Mouse (Mus musculus) forebrain, embryonic 16.5 days (tissue): Measurements from ENCODE around the gene Tmtc1. TPM values are rescaled to one million over a fixed set of nuclear protein-coding genes. Genes with fewer than 3 reads are reported as not detected.

Experiments
- ATAC-seq: fragments of 200-750 bp; cut with Nextera tagmentation; 2 replicates; pipeline ENCODE4 v1.8.0; 2017; ENCODE audit warnings: mild to moderate bottlenecking, moderate library complexity
- H3K27ac ChIP-seq: fragments of 300-500 bp; sonication (generic); 2 replicates; pipeline ENCODE4 v1.5.1; 2014; ENCODE audit warnings: low read length, control low read depth
- H3K27me3 ChIP-seq: fragments of 300-500 bp; sonication (generic); replicated peaks from 2 replicates; pipeline ENCODE4 v1.6.1; 2014; ENCODE audit warnings: low read length; ENCODE audit not compliant: control insufficient read depth, insufficient read depth
- H3K36me3 ChIP-seq: fragments of 300-500 bp; sonication (generic); 2 replicates; pipeline ENCODE4 v1.6.1; 2014; ENCODE audit not compliant: control insufficient read depth, insufficient read depth
- H3K4me1 ChIP-seq: fragments of 300-500 bp; sonication (generic); replicated peaks from 2 replicates; pipeline ENCODE4 v1.6.1; 2014; ENCODE audit warnings: low read length; ENCODE audit not compliant: control insufficient read depth, insufficient read depth
- H3K4me2 ChIP-seq: fragments of 300-500 bp; sonication (generic); 2 replicates; pipeline ENCODE4 v1.6.1; 2014; ENCODE audit warnings: mild to moderate bottlenecking, low read length, control low read depth
- H3K4me3 ChIP-seq: fragments of 300-500 bp; sonication (generic); replicated peaks from 2 replicates; pipeline ENCODE4 v1.5.1; 2014; ENCODE audit warnings: mild to moderate bottlenecking, low read length, control low read depth
- H3K9ac ChIP-seq: fragments of 300-500 bp; sonication (generic); replicated peaks from 2 replicates; pipeline ENCODE4 v1.6.1; 2014; ENCODE audit warnings: low read depth, low read length, control low read depth
- H3K9me3 ChIP-seq: fragments of 300-500 bp; sonication (generic); 2 replicates; pipeline ENCODE4 v1.6.1; 2016; ENCODE audit warnings: low read length; ENCODE audit not compliant: control insufficient read depth
- WGBS: fragments of 180-500 bp; shearing (Covaris S2); extraction: QIAGEN DNeasy Blood & Tissue Kit; methylation state at CpG from one replicate; pipeline ENCODE4 v1.1.7; 2014; 5-methylcytosine and 5-hydroxymethylcytosine counted together
- polyA plus RNA-seq: library from polyadenylated mRNA; unstranded; fragments of >200 nt; fragmentation: Nextera tagmentation; extraction: Ambion mirVana; gene quantifications from 2 replicates; pipeline ENCODE4 v1.2.1, GENCODE M21; 2015

Tmtc1 gene
- polyA plus RNA-seq, 1 experiment from 2014 or later, result 3.9 TPM

DNA sequence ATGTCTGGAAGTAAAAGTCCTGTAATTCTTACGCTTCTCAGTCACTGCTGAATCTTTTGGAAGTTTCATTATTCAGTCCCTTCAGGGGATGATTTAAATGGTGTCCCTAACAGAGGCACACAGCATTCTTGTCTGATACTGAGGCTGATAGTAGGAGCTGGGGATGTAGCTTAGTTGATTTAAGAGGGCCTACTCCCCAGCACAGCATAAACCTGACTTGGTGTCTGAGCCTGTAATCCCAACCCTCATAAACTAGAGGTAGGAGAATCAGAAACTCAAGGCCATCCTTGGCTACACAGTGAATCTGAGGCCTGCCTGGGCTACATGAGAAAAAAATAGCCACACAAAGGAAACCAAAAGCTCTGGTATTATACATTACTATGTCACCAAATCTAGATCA lies 77.6 kb downstream of the Tmtc1 start:
- ATAC-seq, result no peak
- H3K4me2 ChIP-seq, result no peak overlapping the region
- WGBS, result 90% methylated on average over 1 of the region's 1 CpGs
- no peak overlapping the region for H3K9ac ChIP-seq
- no peaks in the 10 kb centered on the region for H3K36me3 ChIP-seq
- no peaks in the 10 kb centered on the region for H3K9me3 ChIP-seq
- H3K4me3 ChIP-seq, result no peak overlapping the region
- no peak overlapping the region for H3K27ac ChIP-seq
- no peaks in the 10 kb centered on the region for H3K27me3 ChIP-seq
- no peaks in the 10 kb centered on the region for H3K4me1 ChIP-seq

DNA sequence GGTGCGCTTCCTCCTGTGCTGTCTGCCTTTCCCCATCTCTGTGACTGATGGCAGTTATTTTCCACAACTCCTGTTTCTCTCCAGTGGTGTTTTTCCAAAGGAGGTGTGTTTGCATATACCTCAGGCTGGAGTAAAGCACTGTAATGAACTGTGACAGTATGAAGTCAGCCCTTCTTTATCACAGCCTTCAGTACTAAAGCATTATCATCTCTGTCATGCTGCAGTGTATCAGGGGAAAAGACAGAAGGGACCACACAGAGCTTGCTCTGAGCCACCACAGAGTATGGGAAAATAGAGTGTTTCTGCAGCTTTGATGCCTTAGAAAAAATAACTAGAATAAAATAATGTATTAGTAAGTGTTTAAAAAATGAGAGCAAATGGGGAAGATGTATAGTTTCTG lies 81.0 kb downstream of the Tmtc1 start:
- Histone ChIP-seq H3K27ac (no peak overlapping the region), H3K27me3 (no peaks in the 10 kb centered on the region), H3K36me3 (no peaks in the 10 kb centered on the region), H3K4me2 (no peak overlapping the region), H3K4me3 (no peak overlapping the region), H3K9ac (no peak overlapping the region), H3K4me1 (peaks cover 3% of the 10 kb centered on the region), H3K9me3 (no peaks in the 10 kb centered on the region)
- WGBS, result 82% methylated on average over 1 of the region's 1 CpGs
- ATAC-seq, result no peak

DNA sequence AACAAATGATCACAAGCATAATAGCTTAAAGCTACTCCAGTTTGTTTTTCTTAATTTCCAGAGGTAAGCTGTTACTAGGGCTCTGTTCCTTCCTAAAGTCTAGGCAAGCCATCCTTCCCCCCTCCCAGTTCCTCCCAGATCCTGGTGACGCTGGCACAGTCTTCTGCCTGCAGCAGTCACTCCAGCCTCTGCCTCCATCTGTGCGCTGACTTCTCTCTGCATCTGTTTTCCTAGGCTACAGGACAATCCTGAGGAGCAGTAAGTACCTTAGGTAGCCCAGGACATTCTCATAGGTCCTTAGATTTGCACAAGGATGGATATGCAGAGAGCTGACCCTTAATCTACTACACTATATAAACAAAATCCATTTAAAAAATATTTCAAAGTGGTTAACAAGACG lies 81.7 kb downstream of the Tmtc1 start:
- Histone ChIP-seq H3K9ac (no peak overlapping the region), H3K4me2 (no peak overlapping the region), H3K27ac (no peak overlapping the region), H3K27me3 (no peaks in the 10 kb centered on the region), H3K4me3 (no peak overlapping the region), H3K9me3 (no peaks in the 10 kb centered on the region), H3K4me1 (peaks cover 3% of the 10 kb centered on the region), H3K36me3 (no peaks in the 10 kb centered on the region)
- 54% methylated on average over 3 of the region's 3 CpGs for WGBS
- no peak for ATAC-seq

DNA sequence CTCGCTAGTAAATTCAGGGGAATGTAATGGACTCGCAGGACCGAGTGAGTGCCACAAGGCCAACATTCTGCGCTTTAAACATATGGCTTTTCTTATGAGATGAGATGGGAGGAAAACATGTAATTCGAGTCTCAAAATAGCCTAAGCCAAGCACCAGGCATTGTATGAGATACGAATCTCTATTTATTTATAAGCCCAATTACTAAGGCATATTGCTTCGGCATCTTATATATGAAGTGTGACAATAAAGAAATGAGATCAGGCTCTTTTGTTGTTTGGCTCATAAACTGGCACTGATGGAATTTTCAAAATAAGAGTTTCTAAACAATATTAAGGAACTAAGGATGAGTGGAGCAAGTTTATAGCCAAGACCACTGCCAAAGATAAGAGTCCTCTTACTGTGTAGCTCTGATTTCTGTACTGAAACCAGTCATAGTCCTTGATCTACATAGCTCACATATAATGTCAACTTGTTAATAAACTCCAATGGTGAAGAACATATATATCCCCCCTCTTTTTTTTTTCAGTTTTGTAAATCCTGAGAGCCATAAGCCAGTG lies 84.8 kb downstream of the Tmtc1 start:
- no peak overlapping the region for H3K27ac ChIP-seq
- 0 out of 2 replicates have a peak overlapping the region, but pooled peaks have one; percentile 20 for H3K4me2 ChIP-seq
- no peak overlapping the region for H3K4me3 ChIP-seq
- ATAC-seq, result no peak
- peaks cover 3% of the 10 kb centered on the region for H3K4me1 ChIP-seq
- H3K27me3 ChIP-seq, result no peaks in the 10 kb centered on the region
- H3K36me3 ChIP-seq, result no peaks in the 10 kb centered on the region
- 0 out of 2 replicates have a peak, but pooled peaks cover under 1% of the 10 kb centered on the region for H3K9me3 ChIP-seq
- WGBS, result 43% methylated on average over 7 of the region's 7 CpGs
- H3K9ac ChIP-seq, result no peak overlapping the region

DNA sequence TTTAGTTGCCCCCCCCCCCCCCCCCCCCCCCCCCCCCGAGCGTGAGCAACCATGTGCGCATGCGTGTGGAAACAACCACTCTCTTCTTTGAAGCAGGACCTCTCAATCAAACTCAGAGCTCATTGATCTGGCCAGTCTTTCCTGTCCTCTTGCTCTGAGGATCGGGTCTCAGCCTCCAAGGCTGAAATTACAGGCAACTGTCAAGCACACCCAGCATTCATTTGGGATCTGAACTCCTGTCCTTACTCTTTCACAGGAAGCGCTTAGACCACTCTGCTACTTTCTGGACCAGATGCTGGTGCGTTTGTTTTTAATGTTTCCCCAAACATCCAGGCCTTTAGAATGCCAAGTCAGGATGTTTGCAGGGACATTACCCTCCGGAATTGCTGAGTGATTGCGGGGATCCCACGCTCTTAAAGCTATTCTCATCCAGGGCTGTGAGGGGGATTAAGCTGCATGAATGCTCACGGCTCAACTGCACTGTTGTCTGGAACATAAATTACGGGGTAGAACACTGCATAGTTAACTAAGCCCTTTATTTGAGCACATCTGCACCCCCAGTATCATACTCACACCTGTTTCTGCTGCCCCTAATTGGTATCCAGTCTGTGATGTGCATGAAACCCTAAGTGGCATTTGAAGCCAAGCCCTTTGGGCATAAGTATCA lies 85.5 kb downstream of the Tmtc1 start:
- Histone ChIP-seq H3K36me3 (no peaks in the 10 kb centered on the region), H3K27me3 (no peaks in the 10 kb centered on the region), H3K4me2 (peak overlapping the region; percentile 20), H3K27ac (no peak overlapping the region), H3K9ac (peak overlapping the region; percentile 18; the same call in 1 of the 2 replicates), H3K9me3 (0 out of 2 replicates have a peak, but pooled peaks cover 2% of the 10 kb centered on the region), H3K4me1 (peaks cover 3% of the 10 kb centered on the region), H3K4me3 (peak overlapping the region; percentile 2; the same call in 1 of the 2 replicates)
- WGBS, result 6% methylated on average over 8 of the region's 12 CpGs
- peak; percentile 51 for ATAC-seq

DNA sequence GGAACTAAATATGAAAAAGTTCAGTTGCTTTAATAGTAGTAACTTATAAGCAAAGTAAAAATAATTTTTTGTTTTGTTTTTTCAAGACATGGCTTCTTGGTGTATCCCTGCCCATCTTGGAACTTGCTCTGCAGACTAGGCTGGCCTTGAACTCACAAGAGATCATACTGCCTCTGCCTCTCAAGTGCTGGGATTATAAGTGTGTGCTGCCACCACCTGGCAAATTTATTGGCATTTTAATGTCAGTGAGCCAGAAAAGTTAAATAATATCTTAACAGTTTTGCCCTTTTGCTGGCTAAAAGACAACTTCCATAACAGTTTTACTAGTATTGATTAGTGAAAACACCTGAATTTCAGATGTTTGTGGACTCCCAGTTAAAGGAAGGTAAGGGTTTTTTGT lies 88.0 kb downstream of the Tmtc1 start:
- Histone ChIP-seq H3K9me3 (0 out of 2 replicates have a peak, but pooled peaks cover 2% of the 10 kb centered on the region), H3K9ac (no peak overlapping the region), H3K36me3 (no peaks in the 10 kb centered on the region), H3K4me3 (no peak overlapping the region), H3K27me3 (no peaks in the 10 kb centered on the region), H3K4me1 (peaks cover 3% of the 10 kb centered on the region), H3K4me2 (no peak overlapping the region), H3K27ac (no peak overlapping the region)
- ATAC-seq, result no peak

DNA sequence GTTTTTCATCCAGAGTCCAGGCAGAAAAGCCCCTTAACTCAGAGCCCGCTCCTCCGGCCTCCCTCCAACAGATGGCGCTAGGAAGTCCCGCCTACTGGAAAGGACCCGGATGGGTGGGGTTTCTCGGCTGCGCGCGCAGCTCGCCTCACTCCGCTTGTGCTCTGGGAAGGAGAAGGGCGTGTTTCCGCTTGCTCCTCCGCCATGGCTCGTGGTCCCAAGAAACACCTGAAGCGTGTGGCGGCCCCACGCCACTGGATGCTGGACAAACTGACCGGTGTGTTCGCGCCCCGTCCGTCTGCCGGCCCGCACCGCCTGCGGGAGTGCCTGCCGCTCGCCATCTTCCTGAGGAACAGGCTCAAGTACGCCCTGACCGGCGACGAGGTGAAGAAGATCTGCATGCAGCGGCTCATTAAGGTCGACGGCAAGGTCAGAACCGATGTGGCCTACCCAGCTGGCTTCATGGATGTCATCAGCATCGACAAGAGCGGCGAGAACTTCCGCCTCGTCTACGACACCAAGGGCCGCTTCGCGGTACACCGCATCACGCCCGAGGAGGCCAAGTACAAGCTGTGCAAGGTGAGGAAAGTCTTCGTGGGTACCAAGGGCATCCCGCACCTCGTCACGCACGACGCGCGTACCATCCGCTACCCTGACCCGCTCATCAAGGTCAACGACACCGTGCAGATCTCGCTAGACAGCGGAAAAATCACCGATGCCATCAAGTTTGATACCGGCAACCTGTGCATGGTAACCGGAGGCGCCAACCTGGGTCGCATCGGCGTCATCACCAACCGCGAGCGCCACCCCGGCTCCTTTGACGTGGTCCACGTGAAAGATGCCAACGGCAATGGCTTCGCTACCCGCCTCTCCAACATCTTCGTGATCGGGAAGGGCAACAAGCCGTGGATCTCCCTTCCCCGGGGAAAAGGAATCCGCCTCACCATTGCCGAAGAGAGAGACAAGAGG lies 89.4 kb downstream of the Tmtc1 start:
- peak overlapping the region; percentile 45 for H3K4me3 ChIP-seq
- ATAC-seq, result peak; percentile 85
- H3K4me2 ChIP-seq, result peak overlapping the region; percentile 48
- H3K36me3 ChIP-seq, result no peaks in the 10 kb centered on the region
- no peaks in the 10 kb centered on the region for H3K27me3 ChIP-seq
- 0 out of 2 replicates have a peak, but pooled peaks cover 2% of the 10 kb centered on the region for H3K9me3 ChIP-seq
- 43% methylated on average over 85 of the region's 85 CpGs for WGBS
- H3K4me1 ChIP-seq, result peaks cover 3% of the 10 kb centered on the region
- peak overlapping the region; percentile 45 for H3K9ac ChIP-seq
- no peak overlapping the region for H3K27ac ChIP-seq

DNA sequence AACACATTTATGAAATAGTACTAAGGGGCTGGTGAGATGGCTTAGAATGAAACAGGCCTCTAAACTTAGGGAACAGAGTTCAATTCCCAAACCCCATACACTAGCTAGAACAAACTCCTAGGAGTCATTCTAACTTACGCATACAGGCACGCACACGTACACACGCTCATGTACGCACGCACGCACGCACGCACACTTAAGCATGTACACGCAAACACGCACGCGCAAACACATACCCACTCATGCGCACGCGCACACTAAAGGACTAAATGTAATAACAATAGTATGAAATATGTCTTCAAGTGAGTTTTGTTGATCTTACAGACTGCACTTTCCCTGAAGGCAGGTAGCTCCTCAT lies 90.1 kb downstream of the Tmtc1 start:
- Histone ChIP-seq H3K4me1 (peaks cover 3% of the 10 kb centered on the region), H3K4me3 (no peak overlapping the region; the same call in 1 of the 2 replicates), H3K27ac (no peak overlapping the region), H3K9ac (no peak overlapping the region), H3K4me2 (peak overlapping the region; percentile 48; the same call in 1 of the 2 replicates), H3K9me3 (0 out of 2 replicates have a peak, but pooled peaks cover 2% of the 10 kb centered on the region), H3K36me3 (no peaks in the 10 kb centered on the region), H3K27me3 (no peaks in the 10 kb centered on the region)
- WGBS, result 87% methylated on average over 16 of the region's 16 CpGs
- ATAC-seq, result peak; percentile 24

DNA sequence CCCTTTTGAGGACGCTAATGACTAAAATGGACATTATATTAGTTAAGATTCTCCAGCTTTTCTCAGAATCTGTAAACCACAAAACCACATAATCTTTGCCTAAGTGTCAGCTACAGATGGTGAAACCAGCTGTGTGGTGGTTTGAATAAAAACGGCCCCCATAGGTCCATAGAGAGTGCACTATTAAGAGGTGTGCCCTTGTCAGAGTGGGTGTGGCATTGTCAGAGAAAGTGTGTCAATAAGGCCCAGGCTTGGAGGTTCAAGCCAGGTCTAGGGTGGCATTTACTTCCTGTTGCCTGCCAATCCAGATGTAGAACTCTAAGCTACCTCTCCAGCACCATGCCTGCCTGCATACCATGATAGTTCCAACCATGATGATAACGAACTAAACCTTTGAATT lies 99.2 kb downstream of the Tmtc1 start:
- Histone ChIP-seq H3K4me2 (no peak overlapping the region), H3K4me3 (no peak overlapping the region), H3K36me3 (no peaks in the 10 kb centered on the region), H3K9me3 (no peaks in the 10 kb centered on the region), H3K4me1 (no peaks in the 10 kb centered on the region), H3K27me3 (no peaks in the 10 kb centered on the region), H3K9ac (no peak overlapping the region), H3K27ac (no peak overlapping the region)
- ATAC-seq, result no peak
- 83% methylated on average over 3 of the region's 3 CpGs for WGBS
